Mouse (Mus musculus) liver, adult 2 months (tissue): ENCODE data around the gene Dnal1.

ENCODE experiments used
- CTCF ChIP-seq: fragments of 200-500 bp; IDR thresholded peaks from 2 replicates; pipeline ENCODE4 v1.5.1; 2011; ENCODE audit warnings: low read depth, low read length, control low read depth
- POLR2A ChIP-seq: fragments of 200-500 bp; IDR thresholded peaks from 2 replicates; pipeline ENCODE4 v1.6.1; 2011; ENCODE audit warnings: low read length, control low read depth; ENCODE audit not compliant: insufficient read depth; ENCODE audit errors: extremely low read depth

- TF ChIP-seq CTCF: no peak
- TF ChIP-seq POLR2A: no peak
Measured at GRCm38 (mm10) chr12:84152352-84153190, 38.4 kb downstream of the Dnal1 start.
